Mouse (Mus musculus) kidney, adult 8-10 months (tissue): ENCODE data around the gene Fgfr2.

Source experiments
- DNase-seq, 2 experiments: peaks; one replicate each; pipeline ENCODE4 v3.0.0; 2022

The Fgfr2 gene

DNA sequence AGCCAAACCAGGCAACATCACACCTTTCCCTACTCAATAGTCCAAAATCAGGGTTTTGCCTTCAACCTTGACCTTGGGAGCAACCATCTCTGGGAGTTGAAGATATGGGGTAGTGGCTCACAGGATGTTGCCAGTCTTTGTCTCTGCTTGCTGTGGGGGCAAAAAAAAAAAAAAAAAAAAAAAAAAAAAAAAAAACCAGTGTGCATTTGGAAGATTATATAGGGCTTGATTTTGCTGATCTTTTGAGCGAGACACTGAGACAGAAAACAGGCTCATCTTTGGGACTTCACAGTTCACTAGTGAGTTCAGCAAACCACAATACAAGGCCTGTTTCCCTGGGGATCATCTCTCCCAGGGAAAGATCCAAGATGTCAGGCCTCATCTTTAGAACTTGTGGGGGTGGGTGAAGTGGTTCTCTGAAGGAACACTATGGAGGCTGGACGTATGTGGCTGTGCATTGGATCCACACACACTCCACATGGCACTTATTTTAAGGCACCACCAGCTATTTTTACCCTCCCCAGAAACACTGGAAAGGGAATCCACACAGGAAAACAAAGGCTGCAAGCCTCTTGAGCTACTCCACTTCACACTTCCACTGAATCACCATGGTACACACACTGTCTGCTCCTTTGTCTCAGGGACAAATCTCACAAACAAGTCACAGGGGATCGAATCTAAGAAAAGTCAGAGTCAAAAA lies 83.4 kb downstream of the Fgfr2 start:
- no peak for DNase-seq

DNA sequence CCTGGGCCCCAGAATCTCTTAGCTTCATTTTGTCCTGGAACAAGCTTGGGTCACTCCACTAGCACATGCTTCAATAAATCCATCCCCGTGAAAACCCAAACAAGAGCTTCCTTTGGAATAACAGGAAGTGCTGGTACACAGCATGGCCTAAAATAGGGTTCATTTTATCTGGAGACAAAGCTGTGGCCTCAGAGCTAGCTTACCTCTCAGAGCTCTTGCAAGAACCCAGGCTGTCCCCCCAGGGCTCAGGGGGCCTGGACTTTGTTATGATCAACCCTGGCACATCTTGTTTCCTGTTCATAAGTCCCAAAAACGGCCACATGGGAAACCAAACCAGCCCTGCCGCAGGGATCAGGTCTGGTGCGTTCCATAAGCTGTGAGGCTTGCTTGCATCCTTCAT lies 85.5 kb downstream of the Fgfr2 start:
- no peak for DNase-seq

DNA sequence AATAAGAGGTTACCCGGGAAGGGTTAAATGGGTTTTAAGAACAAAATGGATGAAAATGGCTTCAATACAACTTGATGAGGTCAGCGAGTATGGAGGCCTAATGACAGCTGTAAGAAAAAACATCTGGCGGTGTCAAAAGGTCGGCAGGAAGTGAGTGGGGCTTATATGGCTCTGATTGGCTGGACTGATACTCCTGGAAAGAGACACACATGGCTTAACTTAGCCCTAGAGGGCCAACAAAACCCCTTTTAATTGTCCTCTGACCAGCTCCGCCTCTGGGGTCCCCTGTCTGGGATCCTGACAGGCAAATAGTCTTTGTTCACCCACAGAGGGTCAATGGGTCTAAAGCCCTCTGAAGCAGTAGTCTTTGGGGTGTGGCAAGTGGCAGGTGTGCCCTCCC lies 85.9 kb downstream of the Fgfr2 start:
- peak in 1 of 2 experiments; percentile 32 for DNase-seq

DNA sequence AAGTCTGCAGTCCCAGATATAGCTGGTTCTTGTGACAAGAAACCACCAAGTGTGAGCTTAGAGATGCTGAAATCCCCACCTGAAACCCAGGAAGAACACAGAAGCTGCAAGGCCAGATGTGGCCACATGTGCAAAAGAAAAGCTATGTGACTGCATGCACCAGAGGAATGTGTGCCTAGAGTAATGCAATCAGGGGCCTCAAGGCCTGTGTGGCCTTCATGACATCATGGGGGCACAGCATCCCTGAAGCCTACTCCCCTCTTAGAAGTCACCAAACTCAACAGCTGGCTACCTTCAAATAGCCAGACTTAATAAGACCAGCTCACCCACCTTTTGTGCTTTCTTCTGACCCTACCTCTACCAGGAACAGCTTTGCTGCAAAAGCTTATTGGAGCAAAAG lies 87.2 kb downstream of the Fgfr2 start:
- DNase-seq, result no peak

DNA sequence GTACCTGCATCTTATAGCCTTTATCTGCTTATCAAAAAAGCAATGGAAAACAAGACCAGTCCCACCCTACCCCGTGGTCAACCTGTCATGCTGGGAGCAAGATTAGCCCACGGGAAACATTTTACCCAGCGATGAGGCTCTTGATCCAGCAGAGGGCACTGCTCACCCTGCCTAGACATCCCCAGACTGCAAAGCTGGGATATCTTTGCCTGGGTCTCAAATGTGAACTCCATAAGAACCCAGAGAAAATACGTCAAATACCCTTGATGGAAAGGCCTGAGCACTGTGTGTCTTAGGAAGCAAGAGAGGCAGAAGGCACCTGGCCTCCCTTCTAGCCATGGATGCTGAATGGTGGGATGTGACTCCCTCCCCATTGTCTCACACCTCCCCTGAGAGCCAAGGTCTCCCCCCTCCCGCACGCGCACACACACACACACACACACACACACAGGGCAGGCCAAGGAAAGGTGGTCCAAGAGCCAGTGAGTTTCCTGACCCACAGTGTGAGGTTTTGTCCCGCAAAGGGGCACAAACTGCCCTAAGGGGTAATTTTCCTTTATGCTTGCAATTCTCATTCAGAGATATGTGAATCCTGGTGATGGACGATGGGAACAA lies 90.5 kb downstream of the Fgfr2 start:
- peak in 1 of 2 experiments; percentile 65 for DNase-seq

DNA sequence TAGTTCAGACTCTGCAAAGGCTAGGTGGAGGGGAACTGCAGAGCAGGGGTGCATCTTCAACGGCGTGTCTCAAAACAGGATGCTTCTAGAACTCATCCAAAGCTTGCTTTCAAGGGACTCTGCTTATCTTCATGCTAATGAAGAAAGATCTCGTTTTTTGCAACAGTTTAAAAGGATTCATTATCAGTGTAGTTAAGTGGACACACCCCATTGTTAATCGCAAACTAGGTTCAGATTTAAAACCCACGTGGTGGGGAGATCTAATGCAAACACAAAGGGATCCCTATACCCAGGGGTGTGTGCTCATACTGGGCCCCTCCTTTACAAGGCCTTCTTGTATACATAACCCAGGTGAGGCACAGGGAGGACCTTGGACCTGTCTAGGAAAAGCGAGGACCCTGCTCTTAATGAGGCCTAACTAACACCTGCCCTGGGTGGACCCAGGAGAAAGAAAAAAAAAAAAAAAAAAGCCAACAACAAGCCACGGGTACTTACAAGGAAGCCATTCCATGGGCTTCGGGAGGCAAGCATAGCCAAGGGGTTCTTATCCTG lies 93.6 kb downstream of the Fgfr2 start:
- DNase-seq, result no peak

DNA sequence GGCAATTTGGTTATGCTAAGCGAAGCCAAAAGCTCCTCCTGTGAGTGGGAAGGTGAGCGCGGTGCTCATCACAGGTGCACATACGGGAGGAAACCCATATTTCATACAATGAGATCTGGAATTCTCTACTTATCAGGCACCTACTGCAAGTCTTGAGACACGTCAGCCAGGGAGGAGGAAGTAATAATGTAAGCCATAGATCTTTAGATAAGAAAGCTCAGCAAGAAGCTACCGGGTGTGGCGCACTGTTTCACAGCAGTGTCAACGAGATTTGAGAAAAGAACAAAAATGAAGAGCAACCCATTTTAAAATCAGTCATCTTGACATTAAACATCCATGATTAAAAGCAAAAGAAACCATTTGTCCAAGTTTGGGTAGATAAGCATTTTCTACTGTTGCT lies 94.1 kb downstream of the Fgfr2 start:
- DNase-seq, result no peak

DNA sequence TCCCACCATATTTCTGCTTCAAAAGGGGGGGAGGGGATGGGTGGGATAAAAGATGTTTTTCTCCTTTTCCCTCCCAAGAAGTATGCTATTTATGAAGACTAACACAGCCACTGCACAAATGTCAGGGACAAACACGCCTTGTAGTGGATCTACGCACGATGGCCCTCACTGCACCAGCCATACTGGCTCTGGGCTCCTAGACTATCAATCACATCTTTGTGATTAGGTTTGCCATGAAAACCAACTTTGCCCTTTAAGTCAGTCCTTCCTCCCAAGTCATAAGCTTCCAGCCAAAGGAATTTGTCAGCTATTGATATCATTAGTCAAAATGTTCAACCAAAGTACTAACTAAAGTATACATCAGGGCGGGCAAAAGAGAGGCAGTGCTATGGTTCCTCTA lies 95.2 kb downstream of the Fgfr2 start:
- no peak for DNase-seq

DNA sequence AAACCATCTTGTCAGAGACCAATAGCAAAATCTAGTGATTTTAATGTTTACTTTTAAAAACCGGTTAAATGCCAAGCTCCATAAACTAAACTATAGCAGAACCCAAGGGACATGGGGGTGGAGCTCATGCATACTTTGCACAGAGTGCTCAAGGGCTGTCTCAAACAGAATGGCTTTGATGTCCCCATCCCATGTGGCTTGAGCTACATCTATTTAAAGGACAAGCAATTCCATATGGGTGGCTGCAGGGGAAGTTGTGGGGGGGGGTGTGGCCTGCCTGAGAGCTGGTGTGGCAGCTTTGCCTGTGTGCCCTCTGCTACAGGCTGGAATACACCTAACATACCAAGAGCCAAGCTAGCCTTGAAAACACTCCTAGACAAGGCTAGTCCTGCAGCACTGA lies 98.5 kb downstream of the Fgfr2 start:
- DNase-seq, result no peak

DNA sequence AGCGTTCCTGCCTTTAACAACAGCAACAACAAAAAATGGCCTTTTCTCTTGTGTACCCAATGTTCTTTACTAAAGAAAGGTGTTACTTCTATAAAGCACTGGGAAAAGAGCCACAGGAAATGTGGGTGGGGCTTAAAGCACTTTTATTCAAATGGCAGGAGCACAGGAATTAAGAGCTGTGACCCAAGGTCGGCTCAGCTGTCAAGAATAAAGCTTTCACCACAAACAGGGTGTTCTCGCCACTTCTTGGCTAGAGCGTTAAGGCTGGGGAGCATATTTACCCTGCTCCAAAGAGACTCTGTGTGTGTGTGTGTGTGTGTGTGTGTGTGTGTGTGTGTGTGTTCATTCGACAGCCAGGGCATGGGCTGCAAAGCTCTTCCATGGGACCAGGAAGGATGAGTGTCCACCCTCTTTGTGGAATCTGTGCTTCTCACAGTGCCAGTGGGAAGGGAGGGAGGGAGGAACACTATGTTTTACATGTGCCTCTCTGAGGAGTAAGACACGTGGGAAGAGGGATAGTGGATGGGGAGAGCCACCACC lies 103.6 kb downstream of the Fgfr2 start:
- no peak for DNase-seq

DNA sequence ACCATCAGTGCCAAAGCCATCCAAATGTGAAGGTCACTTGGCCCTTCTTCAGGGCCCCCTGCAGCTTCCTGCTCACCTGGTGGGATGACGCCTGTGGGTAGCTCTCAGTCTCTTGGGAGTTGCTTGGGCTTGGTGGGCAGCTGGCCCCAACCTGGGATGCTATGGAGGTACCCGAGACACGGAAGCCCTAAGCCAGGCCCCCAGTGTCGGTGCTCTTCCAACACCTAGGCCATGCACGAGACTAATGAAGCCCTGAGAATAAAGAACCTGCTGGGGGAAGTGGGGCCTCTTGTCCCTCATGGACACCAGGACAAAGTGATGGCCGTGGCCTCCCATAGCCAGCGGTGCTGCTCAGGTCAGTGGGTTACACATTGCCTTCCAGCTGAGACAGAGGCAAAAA lies 104.2 kb downstream of the Fgfr2 start:
- DNase-seq, result no peak

DNA sequence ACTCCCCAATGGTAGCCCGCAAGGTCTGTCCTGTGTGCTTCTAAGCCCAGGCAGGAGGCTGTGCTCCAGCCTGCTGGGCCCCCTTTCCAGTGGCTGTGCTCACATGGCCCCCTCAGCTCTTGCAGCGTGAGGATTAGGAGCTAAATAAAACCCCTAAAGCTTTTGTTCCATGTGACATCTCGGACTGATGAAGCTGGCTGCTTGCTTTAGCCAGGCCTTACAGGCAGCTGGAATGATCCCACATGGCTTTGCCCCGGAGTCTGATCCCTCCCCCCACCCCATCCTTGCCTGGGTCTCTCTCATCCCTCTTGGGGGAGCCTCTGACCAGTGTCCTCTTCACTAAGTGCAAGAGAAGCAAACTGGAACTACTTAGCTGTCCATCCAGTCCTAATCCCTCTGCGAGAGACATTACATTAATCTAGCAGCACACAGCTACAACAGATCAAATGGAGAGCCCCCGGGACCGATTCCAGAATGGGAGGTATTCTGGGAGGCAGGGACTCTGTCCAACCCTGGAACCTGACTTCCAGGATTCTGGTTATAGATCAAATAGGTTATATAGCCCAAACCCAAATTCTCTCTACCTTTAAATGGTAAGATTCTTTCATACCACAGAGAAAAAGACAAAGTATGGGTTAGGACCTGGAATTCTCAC lies 107.6 kb downstream of the Fgfr2 start:
- no peak for DNase-seq

DNA sequence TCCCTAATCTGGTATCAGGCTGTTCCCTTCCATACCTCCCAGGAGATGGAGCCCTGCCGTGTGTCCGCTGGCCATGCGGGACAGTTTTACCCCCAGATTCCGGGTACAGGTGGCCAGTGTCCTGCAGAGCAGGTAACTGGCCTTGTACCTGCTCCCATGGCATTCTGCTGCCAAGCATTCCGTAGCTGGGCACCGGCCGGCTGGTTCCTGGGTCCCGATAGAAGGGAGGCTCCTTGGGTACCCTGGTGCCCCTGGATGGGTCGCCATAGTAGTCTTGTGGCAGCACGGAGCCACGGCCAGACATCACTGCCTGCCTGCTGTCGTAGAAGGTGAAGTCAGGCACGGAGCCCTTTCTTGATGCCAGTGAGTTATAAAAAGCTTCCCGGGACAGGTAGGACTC lies 108.5 kb downstream of the Fgfr2 start:
- DNase-seq, result no peak

DNA sequence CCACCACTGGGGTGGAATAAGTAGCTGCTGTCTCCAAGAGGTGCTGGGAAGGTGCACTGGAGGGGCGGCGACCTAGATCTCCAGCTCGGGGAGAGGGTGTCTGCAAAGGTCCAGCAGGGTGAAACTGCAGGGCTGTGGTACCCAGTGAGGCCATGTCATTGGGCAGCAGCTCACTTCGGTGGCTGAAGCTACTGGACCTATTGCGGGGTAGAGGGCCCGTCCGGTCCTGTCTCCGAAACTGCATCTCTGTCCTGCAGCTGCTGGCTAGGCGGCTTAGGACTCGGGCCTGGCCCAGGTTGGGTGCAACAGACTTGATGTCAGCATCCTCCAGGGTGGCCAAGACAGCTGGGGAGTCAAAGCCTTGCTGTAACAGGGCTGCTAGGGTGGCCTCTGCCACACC lies 109.2 kb downstream of the Fgfr2 start:
- DNase-seq, result no peak

DNA sequence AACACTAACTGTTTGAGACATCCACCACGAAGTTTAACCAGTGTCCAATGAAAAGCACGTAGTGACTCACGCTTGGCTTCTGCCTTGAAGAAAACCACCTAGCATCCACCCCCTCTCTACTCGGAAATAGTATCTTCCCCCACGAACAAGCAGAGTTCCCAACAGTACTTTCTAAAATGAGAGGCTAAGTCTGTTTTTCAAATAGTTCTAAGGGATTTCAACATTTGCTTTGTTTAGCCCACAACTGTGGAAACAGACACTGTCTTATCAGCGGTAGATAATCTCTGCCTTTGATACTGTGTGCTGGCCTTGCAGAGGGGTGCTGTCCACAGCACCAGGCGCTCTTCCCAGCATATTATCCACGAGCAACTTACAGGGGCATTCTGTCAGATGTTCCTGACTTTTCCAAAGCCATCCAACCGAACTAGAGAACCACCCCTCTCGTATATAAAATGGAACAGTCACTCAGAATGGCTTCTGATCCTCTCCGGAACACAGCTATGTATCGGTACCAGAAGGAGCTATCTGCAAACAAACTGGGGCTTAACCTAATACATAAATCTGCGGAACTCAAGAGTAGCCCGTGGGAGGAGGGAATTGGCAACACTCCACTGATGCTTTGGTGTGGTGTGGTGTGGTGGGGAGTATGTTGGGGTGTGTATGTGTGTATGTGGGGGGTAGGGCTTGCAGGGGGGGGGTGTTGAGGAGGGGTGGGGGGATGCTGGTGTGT lies 110.3 kb downstream of the Fgfr2 start:
- DNase-seq, result no peak

DNA sequence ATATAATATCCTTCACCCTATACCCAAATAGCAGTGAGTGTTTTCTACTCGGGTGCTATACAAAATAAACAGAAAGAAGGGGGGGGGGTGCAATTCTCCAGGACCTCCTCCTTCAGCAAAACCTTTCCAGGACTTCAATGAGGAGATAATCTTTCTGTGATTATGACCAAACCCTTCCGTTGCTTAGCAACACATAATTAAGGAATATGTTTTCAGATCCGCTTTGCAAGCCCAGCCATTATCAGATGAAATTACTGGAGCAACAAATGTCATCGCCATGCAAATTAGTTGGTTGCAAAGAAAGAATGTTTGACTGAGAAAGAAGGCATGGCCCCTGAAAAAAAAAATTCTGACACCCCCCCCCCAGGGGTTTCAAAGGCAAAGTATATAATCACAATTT lies 111.5 kb downstream of the Fgfr2 start:
- DNase-seq, result no peak

DNA sequence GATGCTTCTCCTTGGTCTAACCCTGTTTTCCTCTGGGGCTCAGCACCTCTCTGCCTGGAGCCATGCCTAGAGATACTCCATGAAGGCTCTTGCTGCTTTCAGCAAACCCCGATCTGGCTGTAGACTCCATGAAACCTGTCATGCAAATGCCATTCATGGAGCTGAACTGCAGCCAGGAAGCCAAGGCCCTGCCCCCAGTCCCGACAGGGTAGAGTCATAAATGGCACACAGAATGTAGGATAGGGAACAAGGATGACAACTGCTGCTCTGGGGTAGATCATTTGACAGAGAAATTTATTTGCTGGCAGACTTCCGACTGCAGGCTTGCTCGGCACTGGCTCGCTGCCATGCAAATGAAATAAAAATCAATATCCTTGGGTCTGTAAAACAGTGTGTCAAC lies 112.0 kb downstream of the Fgfr2 start:
- DNase-seq, result peak; percentile 18 to 24

DNA sequence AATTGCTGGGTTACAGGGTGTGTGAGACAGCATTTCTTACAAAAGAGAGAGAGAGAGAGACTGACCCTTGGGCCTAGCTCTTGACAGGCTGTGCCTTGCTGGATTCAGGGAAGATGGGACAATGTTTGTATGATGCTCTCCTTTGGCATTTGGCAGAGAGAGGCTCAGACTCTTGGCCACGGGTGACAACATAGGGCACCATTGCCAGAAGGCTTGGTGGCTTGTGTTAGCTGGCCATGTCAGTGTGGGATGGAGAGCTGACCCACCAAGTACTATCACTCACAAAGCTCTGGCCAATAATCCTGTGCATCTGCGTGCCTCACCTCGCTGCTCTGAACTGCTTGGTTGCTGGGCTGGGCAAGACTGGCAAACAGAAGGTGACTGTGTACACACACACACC lies 112.7 kb downstream of the Fgfr2 start:
- DNase-seq, result no peak

DNA sequence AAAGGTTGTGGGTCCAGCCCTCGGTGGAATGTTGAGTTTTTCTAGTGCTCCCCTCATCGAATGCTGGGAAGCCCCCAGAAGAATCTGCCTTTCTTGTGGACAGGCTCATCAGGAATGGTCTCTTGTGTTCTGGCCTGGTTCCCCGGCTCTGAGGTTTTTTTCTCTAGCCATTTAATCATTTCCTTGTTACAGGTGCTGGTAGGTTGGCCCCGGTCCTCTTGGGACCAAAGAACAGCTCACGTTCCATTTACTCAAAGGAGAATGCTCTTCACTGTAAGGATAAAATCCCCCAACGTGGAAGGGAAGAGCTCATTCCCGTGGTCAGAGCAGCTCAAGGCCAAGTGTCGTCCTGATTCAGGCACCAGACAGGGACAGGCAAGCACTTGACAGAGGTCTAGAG lies 113.5 kb downstream of the Fgfr2 start:
- DNase-seq, result peak; percentile 26 to 42

DNA sequence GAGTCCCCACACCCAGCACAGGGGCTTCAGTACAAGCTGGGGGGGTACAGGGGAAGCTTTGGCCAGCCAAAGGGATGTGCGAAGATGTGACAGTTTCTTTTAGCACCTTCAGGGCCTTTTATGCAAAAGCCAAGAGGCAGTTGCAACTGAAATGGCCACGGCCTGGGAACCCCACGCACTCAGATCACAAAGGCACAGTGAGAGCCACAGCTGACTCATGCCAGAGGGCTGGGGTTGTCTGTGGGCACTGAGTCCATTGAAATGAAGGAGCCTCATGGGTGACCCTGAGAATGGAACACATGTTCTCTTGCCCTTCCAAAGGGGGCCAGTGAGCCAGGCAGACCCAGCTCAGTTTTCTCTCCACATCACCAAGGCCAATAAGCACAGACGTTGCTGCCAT lies 114.5 kb downstream of the Fgfr2 start:
- DNase-seq, result no peak

DNA sequence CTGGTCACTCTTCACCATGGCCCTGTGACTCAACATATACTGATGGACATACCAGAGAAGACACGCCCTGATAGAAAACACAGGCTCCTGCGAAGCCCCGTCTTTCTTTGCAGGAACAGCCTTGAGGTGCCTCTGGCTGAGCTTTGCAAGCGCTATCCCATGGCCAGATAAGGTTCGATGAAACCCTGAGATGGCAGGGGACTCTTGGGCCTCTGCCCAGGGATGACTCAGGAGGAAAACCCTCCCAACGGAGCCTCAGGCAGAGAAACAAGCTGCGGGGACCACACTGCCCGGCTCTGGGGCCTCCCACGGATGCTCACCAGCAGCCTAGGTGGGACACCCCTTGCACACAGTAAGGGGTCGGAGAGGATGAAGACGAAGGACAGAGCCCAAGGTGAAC lies 115.8 kb downstream of the Fgfr2 start:
- DNase-seq, result no peak

DNA sequence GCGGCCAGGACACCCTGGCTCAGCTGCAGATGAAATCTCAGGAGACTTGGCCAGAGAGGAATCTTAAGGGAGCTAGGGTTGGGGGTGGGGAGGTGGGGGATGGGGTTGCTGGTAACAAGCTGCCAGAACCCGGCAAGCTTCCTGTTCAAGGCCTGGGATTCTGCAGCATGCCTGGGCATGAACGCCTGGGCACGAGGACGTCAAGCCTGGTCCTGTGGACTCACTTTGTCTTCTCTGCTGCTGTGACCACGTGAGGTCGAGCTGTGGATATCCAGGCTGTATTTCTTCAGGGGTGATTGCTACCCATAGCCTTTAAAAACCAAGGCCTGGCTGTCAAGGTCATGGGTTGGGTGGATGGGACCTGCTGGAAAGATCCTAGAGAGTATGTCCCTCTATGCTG lies 117.4 kb downstream of the Fgfr2 start:
- DNase-seq, result no peak

DNA sequence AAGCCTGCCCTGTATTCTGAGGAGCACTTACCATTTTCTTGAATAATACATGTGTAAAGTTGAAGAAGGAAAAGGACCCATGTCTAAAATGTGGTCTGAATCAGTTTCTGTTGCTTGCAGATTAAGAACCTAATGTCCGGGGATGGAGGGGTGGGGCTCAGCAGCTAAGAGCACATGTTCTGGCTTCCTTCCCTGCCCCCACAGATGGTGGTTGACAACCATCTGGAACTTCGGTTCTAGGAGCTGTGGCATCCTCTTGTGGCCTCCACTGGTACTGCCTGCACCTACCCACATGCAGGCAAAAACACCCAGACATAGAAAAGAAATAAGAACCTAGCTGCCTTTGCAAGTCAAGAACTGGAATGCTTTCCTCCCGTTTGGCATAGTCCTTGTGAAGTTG lies 119.7 kb downstream of the Fgfr2 start:
- DNase-seq, result peak; percentile 60 to 80
